Mouse (Mus musculus) heart, postnatal 4 days (tissue): Measurements from ENCODE around the gene Shoc2. TPM values are rescaled to one million over a fixed set of nuclear protein-coding genes. Genes with fewer than 3 reads are reported as not detected.

Experiments used
- total RNA-seq, 2 experiments: library from RNA; stranded (reverse); gene quantifications; 2 replicates each; pipeline ENCODE4 v1.2.3; 2021

Shoc2 gene
- total RNA-seq, 2 experiments from 2014 or later: 37.3 to 39.6 TPM

Other genes with a start within 250 kb of the Shoc2 start
- 10 to 100 TPM; 19.9 to 22.3 TPM for gene Pdcd4, start 52.1 kb upstream of the Shoc2 start, total RNA-seq
- 10 to 100 TPM; 36.5 to 40.3 TPM for gene Bbip1, start 321 bp downstream of the Shoc2 start, total RNA-seq
- under 1 TPM; 0.14 to 0.19 TPM for gene Adra2a, start 99.8 kb downstream of the Shoc2 start, total RNA-seq